Mouse (Mus musculus) kidney, adult 2 months (tissue): Measurements from ENCODE around the gene Rfk. TPM values are rescaled to one million over a fixed set of nuclear protein-coding genes. Genes with fewer than 3 reads are reported as not detected.
A peak's percentile ranks its signal among the peaks of the same experiment; 100 is the strongest.

ENCODE experiments used
- DNase-seq: peaks from one replicate; pipeline ENCODE4 v3.0.0; 2021
- H3K27ac ChIP-seq: fragments of 200-500 bp; 2 replicates; pipeline ENCODE4 v1.5.1; 2012; ENCODE audit warnings: low read depth, low read length, control low read depth, inconsistent platforms; ENCODE audit not compliant: insufficient read depth
- H3K27me3 ChIP-seq: fragments of 200-500 bp; replicated peaks from 2 replicates; pipeline ENCODE4 v1.6.1; 2012; ENCODE audit warnings: mild to moderate bottlenecking, moderate library complexity, low read length, inconsistent platforms; ENCODE audit not compliant: control insufficient read depth, insufficient read depth
- H3K36me3 ChIP-seq: fragments of 200-500 bp; 2 replicates; pipeline ENCODE4 v1.6.1; 2012; ENCODE audit warnings: mild to moderate bottlenecking, moderate library complexity, low read length, inconsistent platforms; ENCODE audit not compliant: control insufficient read depth, insufficient read depth
- H3K4me1 ChIP-seq: fragments of 200-500 bp; 2 replicates; pipeline ENCODE4 v1.6.1; 2011; ENCODE audit warnings: low read length; ENCODE audit not compliant: control insufficient read depth, insufficient read depth
- H3K4me3 ChIP-seq: fragments of 200-500 bp; 2 replicates; pipeline ENCODE4 v1.5.1; 2011; ENCODE audit warnings: mild to moderate bottlenecking, low read depth, low read length, control low read depth; ENCODE audit not compliant: insufficient read depth
- CTCF ChIP-seq: fragments of 200-500 bp; conservative IDR thresholded peaks from 2 replicates; pipeline ENCODE4 v1.5.1; 2011; ENCODE audit warnings: low read depth, mild to moderate bottlenecking, control low read depth, low read length, moderate library complexity, mixed read lengths; ENCODE audit not compliant: insufficient read depth, insufficient read length
- POLR2A ChIP-seq: fragments of 200-500 bp; IDR thresholded peaks from one replicate; pipeline ENCODE4 v1.6.1; 2011; ENCODE audit warnings: low read depth, low read length, control low read depth
- WGBS: fragments of 180-500 bp; shearing (Covaris S2); methylation state at CpG from one replicate; pipeline ENCODE4 v1.1.7; 2018; 5-methylcytosine and 5-hydroxymethylcytosine counted together
- polyA plus RNA-seq: library from polyadenylated mRNA; depleted of rRNA; stranded (reverse); fragments of >200 nt; gene quantifications from 2 replicates; pipeline ENCODE4 v1.2.3, GENCODE M21; 2012

Gene Rfk
- polyA plus RNA-seq, 1 experiment = 88.3 TPM

GRCm38 (mm10) chr19:17366364-17367090, 27.3 kb upstream of the Rfk start:
- Histone ChIP-seq H3K4me3 (no peak overlapping the region), H3K27ac (no peak overlapping the region), H3K4me1 (peaks cover 8% of the 10 kb centered on the region; the same call in 1 of the 2 replicates), H3K36me3 (no peaks in the 10 kb centered on the region; the same call in 1 of the 2 replicates), H3K27me3 (no peaks in the 10 kb centered on the region)
- DNase-seq = peak; percentile 70
- no peak for TF ChIP-seq CTCF
- WGBS = 60% methylated on average over 8 of the region's 8 CpGs

- no peak for DNase-seq
- Histone ChIP-seq H3K4me3 (peak overlapping the region; percentile 25; the same call in 1 of the 2 replicates), H3K4me1 (peaks cover 8% of the 10 kb centered on the region; the same call in 1 of the 2 replicates), H3K27ac (no peak overlapping the region), H3K36me3 (no peaks in the 10 kb centered on the region; the same call in 1 of the 2 replicates), H3K27me3 (no peaks in the 10 kb centered on the region)
- WGBS = 72% methylated on average over 9 of the region's 9 CpGs
- TF ChIP-seq POLR2A = no peak
- TF ChIP-seq CTCF = no peak
These were observed 25.3 kb upstream of the Rfk start for GRCm38 (mm10) chr19:17368557-17368956.

- Histone ChIP-seq H3K36me3 (no peaks in the 10 kb centered on the region; the same call in 1 of the 2 replicates), H3K4me1 (peaks cover 10% of the 10 kb centered on the region; the same call in 1 of the 2 replicates), H3K4me3 (peak overlapping the region; percentile 56), H3K27ac (no peak overlapping the region; the same call in 1 of the 2 replicates), H3K27me3 (no peaks in the 10 kb centered on the region)
- DNase-seq = peak; percentile 79
- 38% methylated on average over 7 of the region's 7 CpGs for WGBS
- TF ChIP-seq POLR2A (no peak), CTCF (no peak)
These were observed 24.3 kb upstream of the Rfk start for GRCm38 (mm10) chr19:17369581-17369980.

GRCm38 (mm10) chr19:17372701-17373100, 21.1 kb upstream of the Rfk start, which contains the start of gene Gcnt1:
TSS of gene Gcnt1 (minus strand) at chr19:17372844.
- TF ChIP-seq POLR2A (no peak), CTCF (no peak)
- 52% methylated on average over 3 of the region's 3 CpGs for WGBS
- DNase-seq = peak; percentile 88
- peak within 1 kb of the TSS; percentile 74 for H3K4me3 ChIP-seq
- peak within 1 kb of the TSS; percentile 96 for H3K27ac ChIP-seq
- H3K36me3 ChIP-seq = no peaks in the 10 kb centered on the region; the same call in 1 of the 2 replicates
- no peaks in the 10 kb centered on the region for H3K27me3 ChIP-seq
- peaks cover 5% of the 10 kb centered on the region; the same call in 1 of the 2 replicates for H3K4me1 ChIP-seq

GRCm38 (mm10) chr19:17378845-17379244, 15.0 kb upstream of the Rfk start:
- TF ChIP-seq CTCF (no peak), POLR2A (no peak)
- Histone ChIP-seq H3K36me3 (no peaks in the 10 kb centered on the region), H3K27me3 (no peaks in the 10 kb centered on the region), H3K4me1 (peaks cover 8% of the 10 kb centered on the region; the same call in 1 of the 2 replicates), H3K4me3 (no peak overlapping the region), H3K27ac (no peak overlapping the region; the same call in 1 of the 2 replicates)
- peak; percentile 43 for DNase-seq

GRCm38 (mm10) chr19:17380549-17380948, 13.3 kb upstream of the Rfk start:
- TF ChIP-seq POLR2A = no peak
- TF ChIP-seq CTCF = no peak
- DNase-seq = no peak
- Histone ChIP-seq H3K27me3 (no peaks in the 10 kb centered on the region), H3K4me1 (peaks cover 10% of the 10 kb centered on the region; the same call in 1 of the 2 replicates), H3K36me3 (no peaks in the 10 kb centered on the region), H3K4me3 (no peak overlapping the region), H3K27ac (no peak overlapping the region)
- 61% methylated on average over 7 of the region's 7 CpGs for WGBS

- H3K27me3 ChIP-seq = no peaks in the 10 kb centered on the region
- 83% methylated on average over 6 of the region's 6 CpGs for WGBS
These were observed 10.9 kb upstream of the Rfk start for GRCm38 (mm10) chr19:17382807-17383397.

More at GRCm38 (mm10) chr19:17382807-17383397, 10.9 kb upstream of the Rfk start:
- H3K27ac ChIP-seq = no peak overlapping the region
- TF ChIP-seq CTCF = no peak
- no peak for TF ChIP-seq POLR2A
- no peak overlapping the region for H3K4me3 ChIP-seq
- no peak for DNase-seq
- no peaks in the 10 kb centered on the region for H3K36me3 ChIP-seq
- H3K4me1 ChIP-seq = peaks cover 13% of the 10 kb centered on the region; the same call in 1 of the 2 replicates
